Mouse (Mus musculus): Measurements from ENCODE around the gene Etv6. TPM values are rescaled to one million over a fixed set of nuclear protein-coding genes. Genes with fewer than 3 reads are reported as not detected.
A peak's percentile ranks its signal among the peaks of the same experiment; 100 is the strongest.

Etv6 gene
- polyA plus RNA-seq, 1 experiment: 16.3 TPM

- Histone ChIP-seq H3K27me3 (replicated peaks; ENCODE audit: control insufficient read depth, insufficient read depth, low read length) (no peaks in the 10 kb centered on the region), H3K27ac (ENCODE audit: insufficient read depth, low read depth, low read length) (no peak overlapping the region), H3K4me1 (ENCODE audit: control insufficient read depth, insufficient read depth, low read length) (no peaks in the 10 kb centered on the region), H3K36me3 (ENCODE audit: control insufficient read depth, insufficient read depth, low read length) (no peaks in the 10 kb centered on the region), H3K4me3 (ENCODE audit: insufficient read depth, low read depth, low read length) (no peak overlapping the region)
- DNase-seq: no peak
- TF ChIP-seq CTCF (conservative IDR thresholded peaks at IDR 0.05; ENCODE audit: insufficient read depth, insufficient read length, low read depth, low read length) (no peak), POLR2A (IDR thresholded peaks at IDR 0.05; ENCODE audit: low read depth, low read length) (no peak)
- 67% methylated on average over 4 of the region's 4 CpGs for WGBS
Measured at GRCm38 (mm10) chr6:134133756-134134155, 98.3 kb downstream of the Etv6 start.

- H3K36me3 ChIP-seq (ENCODE audit: control insufficient read depth, insufficient read depth, low read length): no peaks in the 10 kb centered on the region; the same call in 1 of the 2 replicates
- H3K27ac ChIP-seq (ENCODE audit: insufficient read depth, low read depth, low read length): no peak overlapping the region
- no peaks in the 10 kb centered on the region for H3K4me1 ChIP-seq (ENCODE audit: control insufficient read depth, insufficient read depth, low read length)
- no peak for TF ChIP-seq POLR2A (IDR thresholded peaks at IDR 0.05; ENCODE audit: low read depth, low read length)
- no peak for TF ChIP-seq CTCF (conservative IDR thresholded peaks at IDR 0.05; ENCODE audit: insufficient read depth, insufficient read length, low read depth, low read length)
- no peak for DNase-seq
- no peaks in the 10 kb centered on the region for H3K27me3 ChIP-seq (replicated peaks; ENCODE audit: control insufficient read depth, insufficient read depth, low read length)
- H3K4me3 ChIP-seq (ENCODE audit: insufficient read depth, low read depth, low read length): no peak overlapping the region
- 90% methylated on average over 9 of the region's 9 CpGs for WGBS
Measured at GRCm38 (mm10) chr6:134134821-134135323, 99.4 kb downstream of the Etv6 start.

GRCm38 (mm10) chr6:134136315-134136714, 100.8 kb downstream of the Etv6 start:
- H3K36me3 ChIP-seq (ENCODE audit: control insufficient read depth, insufficient read depth, low read length): no peaks in the 10 kb centered on the region; the same call in 1 of the 2 replicates
- DNase-seq: no peak
- no peak overlapping the region for H3K4me3 ChIP-seq (ENCODE audit: insufficient read depth, low read depth, low read length)
- no peaks in the 10 kb centered on the region for H3K27me3 ChIP-seq (replicated peaks; ENCODE audit: control insufficient read depth, insufficient read depth, low read length)
- no peak overlapping the region for H3K27ac ChIP-seq (ENCODE audit: insufficient read depth, low read depth, low read length)
- 82% methylated on average over 3 of the region's 3 CpGs for WGBS
- peaks cover 2% of the 10 kb centered on the region; the same call in 1 of the 2 replicates for H3K4me1 ChIP-seq (ENCODE audit: control insufficient read depth, insufficient read depth, low read length)
- TF ChIP-seq CTCF (conservative IDR thresholded peaks at IDR 0.05; ENCODE audit: insufficient read depth, insufficient read length, low read depth, low read length) (no peak), POLR2A (IDR thresholded peaks at IDR 0.05; ENCODE audit: low read depth, low read length) (no peak)

- TF ChIP-seq CTCF (conservative IDR thresholded peaks at IDR 0.05; ENCODE audit: insufficient read depth, insufficient read length, low read depth, low read length) (no peak), POLR2A (IDR thresholded peaks at IDR 0.05; ENCODE audit: low read depth, low read length) (no peak)
- Histone ChIP-seq H3K36me3 (ENCODE audit: control insufficient read depth, insufficient read depth, low read length) (no peaks in the 10 kb centered on the region; the same call in 1 of the 2 replicates), H3K4me3 (ENCODE audit: insufficient read depth, low read depth, low read length) (no peak overlapping the region), H3K27me3 (replicated peaks; ENCODE audit: control insufficient read depth, insufficient read depth, low read length) (no peaks in the 10 kb centered on the region), H3K4me1 (ENCODE audit: control insufficient read depth, insufficient read depth, low read length) (peaks cover 24% of the 10 kb centered on the region), H3K27ac (ENCODE audit: insufficient read depth, low read depth, low read length) (no peak overlapping the region)
- DNase-seq: peak; percentile 77
- 58% methylated on average over 3 of the region's 3 CpGs for WGBS
Measured at GRCm38 (mm10) chr6:134139359-134139758, 103.9 kb downstream of the Etv6 start.

- no peak for DNase-seq
- H3K4me3 ChIP-seq (ENCODE audit: insufficient read depth, low read depth, low read length): no peak overlapping the region
- TF ChIP-seq CTCF (conservative IDR thresholded peaks at IDR 0.05; ENCODE audit: insufficient read depth, insufficient read length, low read depth, low read length) (no peak), POLR2A (IDR thresholded peaks at IDR 0.05; ENCODE audit: low read depth, low read length) (no peak)
- H3K36me3 ChIP-seq (ENCODE audit: control insufficient read depth, insufficient read depth, low read length): no peaks in the 10 kb centered on the region; the same call in 1 of the 2 replicates
- H3K27ac ChIP-seq (ENCODE audit: insufficient read depth, low read depth, low read length): no peak overlapping the region
- no peaks in the 10 kb centered on the region for H3K27me3 ChIP-seq (replicated peaks; ENCODE audit: control insufficient read depth, insufficient read depth, low read length)
- WGBS: 75% methylated on average over 16 of the region's 16 CpGs
- H3K4me1 ChIP-seq (ENCODE audit: control insufficient read depth, insufficient read depth, low read length): peaks cover 24% of the 10 kb centered on the region
Measured at GRCm38 (mm10) chr6:134140718-134141615, 105.5 kb downstream of the Etv6 start.

GRCm38 (mm10) chr6:134141616-134142165, 106.2 kb downstream of the Etv6 start:
- H3K27ac ChIP-seq (ENCODE audit: insufficient read depth, low read depth, low read length): no peak overlapping the region
- H3K4me3 ChIP-seq (ENCODE audit: insufficient read depth, low read depth, low read length): no peak overlapping the region
- 85% methylated on average over 1 of the region's 1 CpGs for WGBS
- DNase-seq: no peak
- peaks cover 24% of the 10 kb centered on the region for H3K4me1 ChIP-seq (ENCODE audit: control insufficient read depth, insufficient read depth, low read length)
- H3K36me3 ChIP-seq (ENCODE audit: control insufficient read depth, insufficient read depth, low read length): no peaks in the 10 kb centered on the region; the same call in 1 of the 2 replicates
- H3K27me3 ChIP-seq (replicated peaks; ENCODE audit: control insufficient read depth, insufficient read depth, low read length): no peaks in the 10 kb centered on the region
- TF ChIP-seq POLR2A (IDR thresholded peaks at IDR 0.05; ENCODE audit: low read depth, low read length) (no peak), CTCF (conservative IDR thresholded peaks at IDR 0.05; ENCODE audit: insufficient read depth, insufficient read length, low read depth, low read length) (no peak)

- peaks cover 24% of the 10 kb centered on the region for H3K4me1 ChIP-seq (ENCODE audit: control insufficient read depth, insufficient read depth, low read length)
- TF ChIP-seq CTCF (conservative IDR thresholded peaks at IDR 0.05; ENCODE audit: insufficient read depth, insufficient read length, low read depth, low read length): no peak
- no peak for TF ChIP-seq POLR2A (IDR thresholded peaks at IDR 0.05; ENCODE audit: low read depth, low read length)
- no peak for DNase-seq
- H3K27me3 ChIP-seq (replicated peaks; ENCODE audit: control insufficient read depth, insufficient read depth, low read length): no peaks in the 10 kb centered on the region
- no peaks in the 10 kb centered on the region; the same call in 1 of the 2 replicates for H3K36me3 ChIP-seq (ENCODE audit: control insufficient read depth, insufficient read depth, low read length)
- 50% methylated on average over 11 of the region's 11 CpGs for WGBS
- H3K27ac ChIP-seq (ENCODE audit: insufficient read depth, low read depth, low read length): no peak overlapping the region
- H3K4me3 ChIP-seq (ENCODE audit: insufficient read depth, low read depth, low read length): no peak overlapping the region
Measured at GRCm38 (mm10) chr6:134142700-134143099, 107.2 kb downstream of the Etv6 start.

Data from kidney, adult 2 months (tissue).